Mouse (Mus musculus) spleen, embryonic (tissue): ENCODE measurements around the gene Nsun2.

ENCODE experiments used
- CTCF ChIA-PET: fragments of 350-600 bp; sonication (Branson Sonifier 250); formaldehyde crosslinking; loops from one replicate; lab custom pipeline; 2022; lab: Charles Lee

Nsun2 gene

GRCm38 (mm10) chr13:69673921-69674618 is 140.5 kb downstream of the Nsun2 start:
- CTCF ChIA-PET = no interaction called here
